8 mouse cellular contexts compared by ENCODE assay signal in genomic region chr5:92239333-92240232, GRCm38 (mm10). TPM values are rescaled to one million over a fixed set of nuclear protein-coding genes. Genes with fewer than 3 reads are reported as not detected.
DNase-seq lines count a peak whose midpoint lies in the region; ATAC-seq lines count a peak whose summit lies in the region.

No protein-coding gene starts in this region.

- H3K27me3 ChIP-seq in embryonic facial prominence, embryonic 12.5 days = no peaks in the 10 kb centered on the region; the same call in 1 of the 2 replicates
- H3K27me3 ChIP-seq in heart, embryonic 13.5 days (replicated peaks) = peaks cover 6% of the 10 kb centered on the region; the same call in 1 of the 2 replicates
- no peaks in the 10 kb centered on the region for H3K27me3 ChIP-seq in kidney, embryonic 16.5 days (ENCODE audit: insufficient read depth, low read length)
- no peaks in the 10 kb centered on the region for H3K27me3 ChIP-seq in limb, embryonic 13.5 days

- H3K9ac ChIP-seq in embryonic facial prominence, embryonic 12.5 days = no peak overlapping the region
- 0 out of 2 replicates have a peak overlapping the region, but pooled peaks have one; percentile 58 for H3K9ac ChIP-seq in heart, embryonic 13.5 days
- no peak overlapping the region for H3K9ac ChIP-seq in kidney, embryonic 16.5 days (replicated peaks; ENCODE audit: low read length)
- no peak overlapping the region for H3K9ac ChIP-seq in limb, embryonic 13.5 days

- no peak for ATAC-seq in embryonic facial prominence, embryonic 12.5 days (ENCODE audit: insufficient number of reproducible peaks, insufficient read depth, low FRiP score, low TSS enrichment)
- no peak for ATAC-seq in heart, embryonic 13.5 days (ENCODE audit: extremely low read depth, insufficient number of reproducible peaks, low FRiP score, low TSS enrichment)
- ATAC-seq in kidney, embryonic 16.5 days (ENCODE audit: low FRiP score, low TSS enrichment) = peak; percentile 44; the same call in 1 of the 2 replicates
- no peak; the same call in 1 of the 2 replicates for ATAC-seq in limb, embryonic 13.5 days (ENCODE audit: low FRiP score, low read depth)

- H3K36me3 ChIP-seq in embryonic facial prominence, embryonic 12.5 days = no peaks in the 10 kb centered on the region
- no peaks in the 10 kb centered on the region for H3K36me3 ChIP-seq in heart, embryonic 13.5 days
- no peaks in the 10 kb centered on the region for H3K36me3 ChIP-seq in kidney, embryonic 16.5 days (ENCODE audit: insufficient read depth, low read length)
- H3K36me3 ChIP-seq in limb, embryonic 13.5 days = no peaks in the 10 kb centered on the region

- no peaks in the 10 kb centered on the region for H3K4me1 ChIP-seq in embryonic facial prominence, embryonic 12.5 days
- peaks cover 4% of the 10 kb centered on the region; the same call in 1 of the 2 replicates for H3K4me1 ChIP-seq in heart, embryonic 13.5 days
- 0 out of 2 replicates have a peak, but pooled peaks cover 5% of the 10 kb centered on the region for H3K4me1 ChIP-seq in kidney, embryonic 16.5 days (ENCODE audit: insufficient read depth, low read length)
- H3K4me1 ChIP-seq in limb, embryonic 13.5 days = no peaks in the 10 kb centered on the region

- 42% methylated on average over 29 of the region's 29 CpGs for WGBS in embryonic facial prominence, embryonic 12.5 days
- WGBS in heart, embryonic 13.5 days = 39% methylated on average over 29 of the region's 29 CpGs
- 45% methylated on average over 29 of the region's 29 CpGs for WGBS in kidney, embryonic 16.5 days
- 47% methylated on average over 29 of the region's 29 CpGs for WGBS in limb, embryonic 13.5 days

- no peak overlapping the region for H3K4me3 ChIP-seq in embryonic facial prominence, embryonic 12.5 days
- H3K4me3 ChIP-seq in heart, embryonic 13.5 days = peak overlapping the region; percentile 24
- H3K4me3 ChIP-seq in kidney, embryonic 16.5 days (ENCODE audit: low read length) = no peak overlapping the region
- H3K4me3 ChIP-seq in limb, embryonic 13.5 days = no peak overlapping the region

- DNase-seq in A20 (ENCODE audit: low read depth, low spot score) = peak; percentile 40
- peak; percentile 47 for DNase-seq in adrenal gland, adult 8-10 months
- DNase-seq in naive thymus-derived CD4-positive, alpha-beta T cell, adult 2 months (ENCODE audit: low read depth) = peak; percentile 67
- peak; percentile 67 for DNase-seq in thymus, postnatal 14 days

- 0 out of 2 replicates have a peak overlapping the region, but pooled peaks have one; percentile 19 for H3K4me2 ChIP-seq in embryonic facial prominence, embryonic 12.5 days (replicated peaks)
- peak overlapping the region; percentile 56 for H3K4me2 ChIP-seq in heart, embryonic 13.5 days
- H3K4me2 ChIP-seq in kidney, embryonic 16.5 days (replicated peaks; ENCODE audit: low read depth, low read length) = 0 out of 2 replicates have a peak overlapping the region, but pooled peaks have one; percentile 12
- peak overlapping the region; percentile 25; the same call in 1 of the 2 replicates for H3K4me2 ChIP-seq in limb, embryonic 13.5 days (replicated peaks)

- no peak overlapping the region for H3K27ac ChIP-seq in embryonic facial prominence, embryonic 12.5 days
- H3K27ac ChIP-seq in heart, embryonic 13.5 days (replicated peaks) = no peak overlapping the region
- H3K27ac ChIP-seq in kidney, embryonic 16.5 days (ENCODE audit: low read length) = no peak overlapping the region
- H3K27ac ChIP-seq in limb, embryonic 13.5 days = no peak overlapping the region

- no peaks in the 10 kb centered on the region for H3K9me3 ChIP-seq in embryonic facial prominence, embryonic 12.5 days
- H3K9me3 ChIP-seq in heart, embryonic 13.5 days = no peaks in the 10 kb centered on the region
- no peaks in the 10 kb centered on the region for H3K9me3 ChIP-seq in kidney, embryonic 16.5 days (ENCODE audit: low read length)
- H3K9me3 ChIP-seq in limb, embryonic 13.5 days = no peaks in the 10 kb centered on the region

RNA-seq across cellular contexts. Expression of gene Ppef2, which starts 16.5 kb away (rescaled TPM):
- total RNA-seq in adrenal gland, adult 8-10 months (2022) = under 1 TPM in 2 of 4 experiments, not detected in 2; 0.31 to 0.55 TPM
- polyA plus RNA-seq in embryonic facial prominence, embryonic 12.5 days (2016; fragmentation: Nextera tagmentation; extraction: Ambion mirVana) = 0.26 and 0.53 TPM in 2 replicates
- polyA plus RNA-seq in heart, embryonic 13.5 days (2015; fragmentation: Nextera tagmentation; extraction: Ambion mirVana) = 0.13 TPM in 1 of 2 replicates, not detected in the other
- polyA plus RNA-seq in kidney, embryonic 16.5 days (2015; fragmentation: Nextera tagmentation; extraction: Ambion mirVana) = 0.10 and 0.37 TPM in 2 replicates
- polyA plus RNA-seq in limb, embryonic 13.5 days (2015; fragmentation: Nextera tagmentation; extraction: Ambion mirVana) = 0.06 and 0.13 TPM in 2 replicates

RNA-seq across cellular contexts. Expression of gene U90926, which starts 24.4 kb away (rescaled TPM):
- total RNA-seq in adrenal gland, adult 8-10 months (2022) = not detected
- not detected in 2 replicates for polyA plus RNA-seq in embryonic facial prominence, embryonic 12.5 days (2016; fragmentation: Nextera tagmentation; extraction: Ambion mirVana)
- not detected in 2 replicates for polyA plus RNA-seq in heart, embryonic 13.5 days (2015; fragmentation: Nextera tagmentation; extraction: Ambion mirVana)
- 0.37 and 0.45 TPM in 2 replicates for polyA plus RNA-seq in kidney, embryonic 16.5 days (2015; fragmentation: Nextera tagmentation; extraction: Ambion mirVana)
- polyA plus RNA-seq in limb, embryonic 13.5 days (2015; fragmentation: Nextera tagmentation; extraction: Ambion mirVana) = 0.39 TPM in 1 of 2 replicates, not detected in the other

RNA-seq across cellular contexts. Expression of gene Naaa, which starts 38.4 kb away (rescaled TPM):
- total RNA-seq in adrenal gland, adult 8-10 months (2022) = 10 to 100 TPM; 22.5 to 30.9 (median 26.2) TPM
- polyA plus RNA-seq in embryonic facial prominence, embryonic 12.5 days (2016; fragmentation: Nextera tagmentation; extraction: Ambion mirVana) = 5.7 TPM in 2 replicates
- polyA plus RNA-seq in heart, embryonic 13.5 days (2015; fragmentation: Nextera tagmentation; extraction: Ambion mirVana) = 4.5 and 4.9 TPM in 2 replicates
- polyA plus RNA-seq in kidney, embryonic 16.5 days (2015; fragmentation: Nextera tagmentation; extraction: Ambion mirVana) = 24.2 and 24.3 TPM in 2 replicates
- 11.6 and 12.3 TPM in 2 replicates for polyA plus RNA-seq in limb, embryonic 13.5 days (2015; fragmentation: Nextera tagmentation; extraction: Ambion mirVana)
